Mouse (Mus musculus): Measurements from ENCODE around the gene Tbcd.
A peak's percentile ranks its signal among the peaks of the same experiment; 100 is the strongest.

DNA sequence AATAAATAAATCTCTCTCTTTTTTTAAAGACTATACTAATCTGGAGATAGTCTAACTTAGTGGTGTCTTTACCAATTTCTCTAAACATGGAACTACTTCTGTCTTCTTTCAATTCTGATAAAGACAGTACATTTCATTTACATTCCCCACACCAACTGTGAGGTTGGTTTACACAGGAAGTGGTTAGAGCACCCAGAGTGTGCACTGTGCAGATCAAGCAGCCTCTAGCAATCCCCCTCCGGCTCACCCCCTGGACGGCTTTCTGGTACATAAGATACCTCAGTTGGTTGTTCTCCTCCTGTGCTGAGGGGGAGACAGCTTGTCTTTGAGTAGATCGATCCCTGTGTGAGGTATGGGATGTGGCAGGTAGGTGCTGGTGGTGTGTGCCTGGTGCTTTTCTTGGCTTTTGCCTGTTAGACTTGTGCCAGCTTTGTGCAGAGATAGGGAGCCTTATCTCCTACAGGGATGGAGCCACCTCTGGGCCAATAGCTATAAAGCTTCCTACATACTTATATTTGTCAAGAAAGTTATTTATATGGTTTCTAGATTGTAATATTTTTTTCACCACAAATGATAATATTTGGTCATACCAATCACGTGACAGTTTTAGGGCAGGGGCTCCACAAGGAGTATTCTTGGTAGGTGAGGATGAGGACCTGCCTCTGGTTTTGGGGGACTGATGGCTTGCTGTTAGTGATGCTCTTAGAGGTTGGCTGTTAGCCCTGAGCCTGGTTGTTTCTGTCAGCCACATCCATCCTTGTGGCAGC lies 108.0 kb downstream of the Tbcd start:
- TF ChIP-seq CTCF (IDR thresholded peaks at IDR 0.05; ENCODE audit: low read depth) (no peak), EP300 (IDR thresholded peaks at IDR 0.05; ENCODE audit: low read depth) (peak; percentile 61; the same call in 1 of the 2 replicates)

Data from liver, postnatal 0 days (tissue).